Mouse (Mus musculus): Measurements from ENCODE around the gene Itga5.

Gene Itga5

GRCm38 (mm10) chr15:103313495-103314095 lies 53.0 kb downstream of the Itga5 start:
- peak; percentile 49 to 75 for DNase-seq (ENCODE audit: low spot score in 2 of 2)

GRCm38 (mm10) chr15:103310365-103310910 lies 56.1 kb downstream of the Itga5 start, which contains the start of gene Gpr84:
Gpr84 (minus strand) TSS chr15:103310612.
- DNase-seq (ENCODE audit: low spot score in 2 of 2), result no peak

GRCm38 (mm10) chr15:103308876-103309580 lies 57.5 kb downstream of the Itga5 start:
- no peak for DNase-seq (ENCODE audit: low spot score in 2 of 2)

GRCm38 (mm10) chr15:103308056-103308875 lies 58.3 kb downstream of the Itga5 start:
- peak in 1 of 2 experiments; percentile 70 for DNase-seq (ENCODE audit: low spot score in 2 of 2)

- DNase-seq (ENCODE audit: low spot score in 2 of 2), result peak; percentile 88 to 97
Measured at GRCm38 (mm10) chr15:103307125-103307524, 59.4 kb downstream of the Itga5 start.

- no peak for DNase-seq (ENCODE audit: low spot score in 2 of 2)
Measured at GRCm38 (mm10) chr15:103305792-103306645, 60.5 kb downstream of the Itga5 start.

GRCm38 (mm10) chr15:103305070-103305678 lies 61.4 kb downstream of the Itga5 start:
- DNase-seq (ENCODE audit: low spot score in 2 of 2), result peak; percentile 79 to 87

GRCm38 (mm10) chr15:103304616-103304969 lies 62.0 kb downstream of the Itga5 start:
- no peak for DNase-seq (ENCODE audit: low spot score in 2 of 2)

GRCm38 (mm10) chr15:103303916-103304615 lies 62.5 kb downstream of the Itga5 start:
- DNase-seq (ENCODE audit: low spot score in 2 of 2), result no peak

GRCm38 (mm10) chr15:103302341-103303021 lies 64.1 kb downstream of the Itga5 start:
- no peak for DNase-seq (ENCODE audit: low spot score in 2 of 2)

- no peak for DNase-seq (ENCODE audit: low spot score in 2 of 2)
Measured at GRCm38 (mm10) chr15:103301547-103302340, 64.8 kb downstream of the Itga5 start.

- DNase-seq (ENCODE audit: low spot score in 2 of 2), result no peak
Measured at GRCm38 (mm10) chr15:103301046-103301445, 65.5 kb downstream of the Itga5 start.

GRCm38 (mm10) chr15:103300560-103300959 lies 66.0 kb downstream of the Itga5 start:
- DNase-seq (ENCODE audit: low spot score in 2 of 2), result no peak

- no peak for DNase-seq (ENCODE audit: low spot score in 2 of 2)
Measured at GRCm38 (mm10) chr15:103300067-103300471, 66.5 kb downstream of the Itga5 start.

GRCm38 (mm10) chr15:103299644-103300043 lies 66.9 kb downstream of the Itga5 start:
- no peak for DNase-seq (ENCODE audit: low spot score in 2 of 2)

GRCm38 (mm10) chr15:103298861-103299616 lies 67.5 kb downstream of the Itga5 start:
- DNase-seq (ENCODE audit: low spot score in 2 of 2), result no peak

- no peak for DNase-seq (ENCODE audit: low spot score in 2 of 2)
Measured at GRCm38 (mm10) chr15:103298026-103298425, 68.5 kb downstream of the Itga5 start.

GRCm38 (mm10) chr15:103297313-103297712 lies 69.2 kb downstream of the Itga5 start:
- DNase-seq (ENCODE audit: low spot score in 2 of 2), result no peak

All from spleen, postnatal 4 days (tissue).